Mouse (Mus musculus): ENCODE measurements around the gene Galm. TPM values are rescaled to one million over a fixed set of nuclear protein-coding genes. Genes with fewer than 3 reads are reported as not detected.

Galm gene
- polyA plus RNA-seq, 1 experiment = 2.3 TPM

DNA sequence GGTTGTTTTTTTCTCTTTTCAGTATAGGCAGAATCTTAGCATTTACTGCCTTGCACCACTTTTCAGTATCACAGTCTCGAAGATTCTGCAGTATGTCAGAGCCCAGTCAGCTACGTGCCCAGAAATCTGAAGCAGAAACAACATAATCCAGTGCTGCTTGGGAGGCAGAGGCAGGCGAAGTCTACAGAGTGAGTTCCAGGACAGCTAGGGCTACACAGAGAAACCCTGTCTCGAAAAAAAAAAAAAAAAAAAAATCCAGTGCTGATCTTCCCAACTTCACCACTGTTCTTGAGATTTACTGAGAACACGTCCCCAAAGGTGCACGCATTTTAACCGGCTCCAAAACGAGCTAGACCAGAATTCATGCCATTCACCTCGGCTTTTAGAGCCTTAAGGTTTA, 96.6 kb downstream of the Galm start:
- TF ChIP-seq POLR2A (IDR thresholded peaks at IDR 0.05; ENCODE audit: borderline replicate concordance, extremely low read depth, insufficient read depth, insufficient read length, poor library complexity, severe bottlenecking) = no peak
- no peak for TF ChIP-seq CTCF (IDR thresholded peaks at IDR 0.05; ENCODE audit: borderline replicate concordance, extremely low read depth, insufficient read depth, insufficient read length)
- DNase-seq (ENCODE audit: low read depth) = no peak

GRCm38 (mm10) chr17:80224326-80225116, 97.2 kb downstream of the Galm start, which contains the start of gene Gemin6:
Gemin6 (plus strand) TSS chr17:80224441.
- DNase-seq (ENCODE audit: low read depth) = peak; percentile 98
- TF ChIP-seq CTCF (IDR thresholded peaks at IDR 0.05; ENCODE audit: borderline replicate concordance, extremely low read depth, insufficient read depth, insufficient read length) (no peak), POLR2A (IDR thresholded peaks at IDR 0.05; ENCODE audit: borderline replicate concordance, extremely low read depth, insufficient read depth, insufficient read length, poor library complexity, severe bottlenecking) (peak; percentile 63; the same call in 1 of the 2 replicates)

GRCm38 (mm10) chr17:80225142-80225541, 97.9 kb downstream of the Galm start:
- peak; percentile 7 for DNase-seq (ENCODE audit: low read depth)

DNA sequence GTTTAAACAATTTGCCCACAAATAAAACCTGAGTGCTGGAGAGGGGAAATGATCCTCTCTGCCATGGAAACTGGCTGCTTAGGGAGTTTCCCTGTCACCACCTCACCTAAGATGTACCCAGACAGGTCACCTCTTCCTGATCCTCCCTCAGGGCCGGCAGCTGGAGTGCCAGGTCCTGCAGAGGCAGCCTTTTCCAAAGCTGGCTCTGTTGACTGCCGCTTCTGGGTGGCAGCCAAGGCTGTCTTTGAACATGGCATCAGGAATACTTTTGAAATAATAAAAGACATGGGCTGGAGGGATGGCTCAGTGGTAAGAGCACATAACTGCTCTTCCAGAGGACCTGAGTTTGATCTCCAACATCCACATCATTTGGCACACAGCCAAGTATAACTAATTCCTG, 102.1 kb downstream of the Galm start:
- TF ChIP-seq POLR2A (IDR thresholded peaks at IDR 0.05; ENCODE audit: borderline replicate concordance, extremely low read depth, insufficient read depth, insufficient read length, poor library complexity, severe bottlenecking) (no peak), CTCF (IDR thresholded peaks at IDR 0.05; ENCODE audit: borderline replicate concordance, extremely low read depth, insufficient read depth, insufficient read length) (no peak)
- peak; percentile 44 for DNase-seq (ENCODE audit: low read depth)

GRCm38 (mm10) chr17:80233844-80234243, 106.6 kb downstream of the Galm start:
- TF ChIP-seq CTCF (IDR thresholded peaks at IDR 0.05; ENCODE audit: borderline replicate concordance, extremely low read depth, insufficient read depth, insufficient read length) = no peak
- no peak for TF ChIP-seq POLR2A (IDR thresholded peaks at IDR 0.05; ENCODE audit: borderline replicate concordance, extremely low read depth, insufficient read depth, insufficient read length, poor library complexity, severe bottlenecking)
- DNase-seq (ENCODE audit: low read depth) = no peak

DNA sequence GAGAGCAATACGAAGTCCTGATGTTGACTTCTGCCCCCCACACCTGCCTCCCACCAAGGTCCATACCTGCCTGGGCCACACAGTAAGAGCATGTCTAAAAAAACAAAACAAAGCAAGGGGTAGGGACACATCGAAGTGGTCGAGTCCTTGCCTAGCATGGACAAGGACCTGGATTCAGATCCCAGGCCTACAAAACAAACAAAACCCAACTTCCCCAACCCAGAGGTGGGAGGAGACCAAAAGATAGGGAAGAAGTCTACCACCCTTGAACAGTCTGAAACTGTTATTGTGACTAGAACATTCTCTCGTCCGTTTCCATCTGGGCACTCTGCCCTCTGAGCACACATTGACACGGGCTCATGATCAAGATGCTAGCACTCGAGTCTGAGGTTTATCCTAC, 107.1 kb downstream of the Galm start:
- no peak for DNase-seq (ENCODE audit: low read depth)
- TF ChIP-seq POLR2A (IDR thresholded peaks at IDR 0.05; ENCODE audit: borderline replicate concordance, extremely low read depth, insufficient read depth, insufficient read length, poor library complexity, severe bottlenecking) (no peak), CTCF (IDR thresholded peaks at IDR 0.05; ENCODE audit: borderline replicate concordance, extremely low read depth, insufficient read depth, insufficient read length) (no peak)

Other genes starting within 250 kb of the Galm start
- 27.8 and 28.9 TPM in 2 replicates for gene Atl2, start 231.3 kb upstream of the Galm start, polyA plus RNA-seq (2012; rRNA removed)
- 81.9 and 85.7 TPM in 2 replicates for gene Hnrnpll, start 65.1 kb upstream of the Galm start, polyA plus RNA-seq (2012; rRNA removed)
- 326 and 421 TPM in 2 replicates for gene Srsf7, start 79.8 kb downstream of the Galm start, polyA plus RNA-seq (2012; rRNA removed)
- 0.05 and 0.08 TPM in 2 replicates for gene Ttc39d, start 80.0 kb downstream of the Galm start, polyA plus RNA-seq (2012; rRNA removed)
- 9.7 and 12.5 TPM in 2 replicates for gene Gemin6, start 97.0 kb downstream of the Galm start, polyA plus RNA-seq (2012; rRNA removed)
- 16.0 and 25.6 TPM in 2 replicates for gene Morn2, start 162.7 kb downstream of the Galm start, polyA plus RNA-seq (2012; rRNA removed)
- gene Dhx57, start 163.0 kb downstream of the Galm start, polyA plus RNA-seq (2012; rRNA removed) = 65.0 and 69.8 TPM in 2 replicates
- 1.9 and 3.1 TPM in 2 replicates for gene Arhgef33, start 179.9 kb downstream of the Galm start, polyA plus RNA-seq (2012; rRNA removed)
- gene Gm10190, start 246.1 kb downstream of the Galm start, polyA plus RNA-seq (2012; rRNA removed) = 0.93 and 2.3 TPM in 2 replicates